Mouse (Mus musculus) G1E-ER4 (cell line): ENCODE results near the gene Slc26a5. TPM values are rescaled to one million over a fixed set of nuclear protein-coding genes. Genes with fewer than 3 reads are reported as not detected.

Experiments used
- GATA1 ChIP-seq: IDR thresholded peaks from one replicate; pipeline ENCODE4 v1.8.0; 2012; ENCODE audit warnings: low read length, inconsistent platforms
- polyA plus RNA-seq: library from polyadenylated mRNA; stranded (reverse); fragments of >175 nt; gene quantifications from 2 replicates; pipeline ENCODE4 v1.2.3, GENCODE M21; 2012

Slc26a5 gene
- polyA plus RNA-seq, 1 experiment: not detected

GRCm38 (mm10) chr5:21844676-21845075 is 20.7 kb downstream of the Slc26a5 start:
- TF ChIP-seq GATA1: no peak

GRCm38 (mm10) chr5:21831761-21832160 is 33.6 kb downstream of the Slc26a5 start:
- TF ChIP-seq GATA1: no peak

GRCm38 (mm10) chr5:21828855-21829254 is 36.5 kb downstream of the Slc26a5 start:
- TF ChIP-seq GATA1: no peak

- TF ChIP-seq GATA1: no peak
Observed at GRCm38 (mm10) chr5:21827643-21828042, 37.8 kb downstream of the Slc26a5 start.

- no peak for TF ChIP-seq GATA1
Observed at GRCm38 (mm10) chr5:21826370-21826769, 39.0 kb downstream of the Slc26a5 start.

- no peak for TF ChIP-seq GATA1
Observed at GRCm38 (mm10) chr5:21813994-21814393, 51.4 kb downstream of the Slc26a5 start.

GRCm38 (mm10) chr5:21810924-21811323 is 54.5 kb downstream of the Slc26a5 start:
- no peak for TF ChIP-seq GATA1

GRCm38 (mm10) chr5:21804837-21805236 is 60.6 kb downstream of the Slc26a5 start:
- TF ChIP-seq GATA1: no peak

- TF ChIP-seq GATA1: no peak
Observed at GRCm38 (mm10) chr5:21803691-21804188, 61.7 kb downstream of the Slc26a5 start.

GRCm38 (mm10) chr5:21802907-21803306 is 62.5 kb downstream of the Slc26a5 start:
- TF ChIP-seq GATA1: no peak

GRCm38 (mm10) chr5:21792166-21792565 is 73.2 kb downstream of the Slc26a5 start:
- TF ChIP-seq GATA1: no peak

GRCm38 (mm10) chr5:21789061-21789460 is 76.3 kb downstream of the Slc26a5 start:
- TF ChIP-seq GATA1: no peak

- TF ChIP-seq GATA1: no peak
Observed at GRCm38 (mm10) chr5:21787186-21788105, 78.0 kb downstream of the Slc26a5 start.

- no peak for TF ChIP-seq GATA1
Observed at GRCm38 (mm10) chr5:21786258-21787185, 78.9 kb downstream of the Slc26a5 start.

GRCm38 (mm10) chr5:21785776-21786175 is 79.6 kb downstream of the Slc26a5 start:
- TF ChIP-seq GATA1: no peak

GRCm38 (mm10) chr5:21785053-21785452 is 80.4 kb downstream of the Slc26a5 start, which contains the start of the genes Dnajc2 and Psmc2:
Gene Dnajc2 (minus strand): TSS chr5:21785251.
Gene Psmc2 (plus strand): TSS chr5:21785283.
- no peak for TF ChIP-seq GATA1
